Mouse (Mus musculus) heart, embryonic 13.5 days (tissue): Measurements from ENCODE around the gene Ppp1r3a. TPM values are rescaled to one million over a fixed set of nuclear protein-coding genes. Genes with fewer than 3 reads are reported as not detected.

Source experiments
- ATAC-seq: fragments of 200-750 bp; cut with Nextera tagmentation; 2 replicates; pipeline ENCODE4 v1.8.0; 2017; ENCODE audit warnings: moderate TSS enrichment; ENCODE audit not compliant: insufficient number of reproducible peaks, low FRiP score, low TSS enrichment; ENCODE audit errors: extremely low read depth
- H3K27ac ChIP-seq: fragments of 300-500 bp; sonication (generic); replicated peaks from 2 replicates; pipeline ENCODE4 v1.5.1; 2015; ENCODE audit warnings: moderate library complexity, mild to moderate bottlenecking, inconsistent platforms
- H3K27me3 ChIP-seq: fragments of 300-500 bp; sonication (generic); replicated peaks from 2 replicates; pipeline ENCODE4 v1.6.1; 2015; ENCODE audit warnings: mild to moderate bottlenecking, inconsistent platforms
- H3K36me3 ChIP-seq: fragments of 300-500 bp; sonication (generic); 2 replicates; pipeline ENCODE4 v1.6.1; 2015; ENCODE audit warnings: mild to moderate bottlenecking, inconsistent platforms
- H3K4me1 ChIP-seq: fragments of 300-500 bp; sonication (generic); 2 replicates; pipeline ENCODE4 v1.6.1; 2015; ENCODE audit warnings: inconsistent platforms
- H3K4me2 ChIP-seq: fragments of 300-500 bp; sonication (generic); 2 replicates; pipeline ENCODE4 v1.6.1; 2015; ENCODE audit warnings: inconsistent platforms, mild to moderate bottlenecking, moderate library complexity
- H3K4me3 ChIP-seq: fragments of 300-500 bp; sonication (generic); 2 replicates; pipeline ENCODE4 v1.5.1; 2015; ENCODE audit warnings: moderate library complexity, mild to moderate bottlenecking, inconsistent platforms
- H3K9ac ChIP-seq: fragments of 300-500 bp; sonication (generic); 2 replicates; pipeline ENCODE4 v1.6.1; 2015; ENCODE audit warnings: inconsistent platforms, mild to moderate bottlenecking, moderate library complexity
- H3K9me3 ChIP-seq: fragments of 300-500 bp; sonication (generic); 2 replicates; pipeline ENCODE4 v1.6.1; 2016; ENCODE audit warnings: inconsistent platforms
- WGBS: fragments of 180-500 bp; shearing (Covaris S2); methylation state at CpG from one replicate; pipeline ENCODE4 v1.1.7; 2015; ENCODE audit warnings: mixed read lengths; 5-methylcytosine and 5-hydroxymethylcytosine counted together
- polyA plus RNA-seq: library from polyadenylated mRNA; unstranded; fragments of >200 nt; fragmentation: Nextera tagmentation; extraction: Ambion mirVana; gene quantifications from 2 replicates; pipeline ENCODE4 v1.2.1, GENCODE M21; 2015

Gene Ppp1r3a
- polyA plus RNA-seq: 3.1 and 3.2 TPM in 2 replicates

DNA sequence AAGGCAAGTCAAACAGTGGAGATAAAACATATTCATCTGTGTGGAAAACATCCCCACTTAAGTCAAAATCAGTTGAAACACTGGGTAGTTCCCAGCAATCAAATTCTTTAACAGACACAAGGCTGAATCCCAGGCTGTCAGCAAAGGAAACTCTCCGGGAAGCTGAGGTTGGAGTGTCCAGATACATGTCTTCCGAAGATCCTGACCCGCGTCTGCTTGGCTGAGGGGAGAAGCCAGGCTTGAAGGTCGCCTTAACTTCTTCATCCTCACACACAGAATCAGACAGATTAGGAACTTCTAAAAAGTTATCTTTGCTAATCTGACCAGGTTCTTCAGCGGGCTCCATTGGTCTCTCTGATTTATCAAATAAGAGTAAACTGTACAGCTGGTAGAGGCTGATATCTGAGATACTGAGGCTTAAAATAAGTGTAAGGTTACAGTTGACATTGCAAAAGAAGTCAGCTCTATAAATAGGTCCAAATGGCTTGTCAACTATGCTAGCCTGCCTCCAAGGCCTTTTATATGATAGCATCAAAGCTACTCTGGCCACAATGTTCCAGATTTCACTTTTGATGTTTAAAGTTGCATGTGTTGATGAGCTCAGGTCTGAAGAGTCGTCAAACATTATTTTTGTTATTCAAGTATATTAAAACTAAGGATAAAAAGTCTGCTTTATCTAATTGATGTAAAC is at the start of gene Ppp1r3a:
TSS of gene Ppp1r3a (minus strand) at position 374 of the 691 bp plus-strand sequence.
- peaks cover 14% of the 10 kb centered on the region; the same call in 1 of the 2 replicates for H3K4me1 ChIP-seq
- peak within 1 kb of the TSS; percentile 60 for H3K4me2 ChIP-seq
- H3K27me3 ChIP-seq: no peaks in the 10 kb centered on the region
- no peaks in the 10 kb centered on the region for H3K9me3 ChIP-seq
- no peak for ATAC-seq
- H3K9ac ChIP-seq: peak within 1 kb of the TSS; percentile 75
- peak within 1 kb of the TSS; percentile 90 for H3K27ac ChIP-seq
- 34% methylated on average over 7 of the region's 7 CpGs for WGBS
- peak within 1 kb of the TSS; percentile 51 for H3K4me3 ChIP-seq
- no peaks in the 10 kb centered on the region for H3K36me3 ChIP-seq

DNA sequence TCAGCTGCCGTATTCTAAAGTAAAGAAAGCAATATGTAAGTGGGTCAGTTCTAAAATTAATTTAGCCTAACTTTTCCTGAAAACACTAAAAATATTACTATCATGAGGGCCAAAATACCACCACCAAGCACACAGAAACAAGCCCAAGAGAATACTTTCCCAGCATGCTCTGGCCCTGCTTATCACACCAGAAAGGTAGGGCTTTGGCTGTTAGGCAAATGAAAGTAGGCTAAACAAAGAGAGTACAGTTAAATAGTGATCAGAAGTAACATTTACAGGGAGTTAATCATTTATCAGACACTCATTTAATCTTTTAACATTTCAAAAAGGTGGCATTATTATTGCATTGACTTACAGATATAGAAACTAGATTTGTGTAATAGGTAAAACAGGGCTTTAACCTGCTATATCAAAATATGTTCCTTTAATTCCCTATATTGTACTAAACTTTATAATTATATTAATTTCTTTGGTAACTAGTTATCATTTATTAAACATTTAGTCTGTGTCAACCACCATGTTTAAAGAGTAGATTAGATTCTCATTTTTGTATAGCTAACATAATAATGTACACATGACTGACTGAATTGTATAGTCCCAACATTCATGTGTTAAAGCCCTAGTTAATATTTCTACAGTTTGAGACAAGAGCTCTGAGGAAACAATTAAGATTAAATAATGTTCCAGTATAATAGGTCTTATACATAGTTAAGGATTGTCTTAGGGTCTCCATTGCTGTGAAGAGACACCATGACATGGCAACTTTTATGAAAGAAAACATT is 32.3 kb upstream of the Ppp1r3a start:
- Histone ChIP-seq H3K9ac (no peak overlapping the region), H3K27me3 (no peaks in the 10 kb centered on the region), H3K4me1 (no peaks in the 10 kb centered on the region), H3K4me3 (no peak overlapping the region), H3K4me2 (no peak overlapping the region), H3K36me3 (no peaks in the 10 kb centered on the region), H3K9me3 (no peaks in the 10 kb centered on the region), H3K27ac (no peak overlapping the region)
- ATAC-seq: no peak
- whole genome bisulfite sequencing: 80% methylated on average over 1 of the region's 1 CpGs

DNA sequence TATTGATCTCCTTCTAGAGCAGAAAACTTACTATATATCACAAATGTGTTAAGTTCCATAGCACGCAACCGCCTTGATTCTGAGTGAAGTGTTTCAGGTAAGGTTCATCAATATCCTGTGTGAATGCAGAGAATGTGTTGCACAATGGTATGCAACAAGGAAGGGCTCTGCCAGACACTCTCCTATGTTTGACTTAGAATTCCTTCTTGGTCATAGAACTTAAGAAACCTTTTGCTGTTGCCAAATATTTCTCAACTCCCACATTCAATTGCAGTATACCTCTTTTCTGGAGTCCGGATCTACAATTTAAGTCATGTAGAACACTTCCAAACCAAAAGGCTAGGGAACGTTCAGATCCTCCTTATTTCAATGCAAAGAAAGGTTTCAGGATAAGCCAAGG is 22.8 kb upstream of the Ppp1r3a start:
- Histone ChIP-seq H3K9me3 (no peaks in the 10 kb centered on the region), H3K27me3 (no peaks in the 10 kb centered on the region), H3K36me3 (no peaks in the 10 kb centered on the region), H3K4me1 (no peaks in the 10 kb centered on the region), H3K4me2 (no peak overlapping the region), H3K9ac (no peak overlapping the region), H3K27ac (no peak overlapping the region), H3K4me3 (no peak overlapping the region)
- no peak for ATAC-seq
- 85% methylated on average over 4 of the region's 4 CpGs for WGBS

DNA sequence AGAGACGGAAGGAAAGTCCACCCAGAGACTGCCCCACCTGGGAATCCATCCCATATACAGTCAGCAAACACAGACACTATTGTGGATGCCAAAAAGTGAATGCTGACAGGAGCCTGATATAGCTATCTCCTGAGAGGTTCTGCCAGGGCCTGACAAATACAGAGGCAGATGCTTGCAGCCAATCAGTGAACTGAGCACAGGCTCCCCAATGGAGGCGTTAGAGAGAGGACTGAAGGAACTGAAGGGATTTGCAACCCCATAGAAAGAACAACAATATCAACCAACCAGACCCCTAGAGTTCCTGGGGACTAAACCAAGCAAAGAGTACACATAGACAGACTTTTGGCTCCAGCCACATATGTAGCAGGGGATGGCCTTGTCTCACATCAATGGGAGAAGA is 16.6 kb upstream of the Ppp1r3a start:
- H3K36me3 ChIP-seq: no peaks in the 10 kb centered on the region
- no peaks in the 10 kb centered on the region for H3K9me3 ChIP-seq
- H3K27me3 ChIP-seq: no peaks in the 10 kb centered on the region
- H3K4me1 ChIP-seq: no peaks in the 10 kb centered on the region
- 47% methylated on average over 2 of the region's 2 CpGs for WGBS
- ATAC-seq: no peak
- no peak overlapping the region for H3K4me3 ChIP-seq
- H3K27ac ChIP-seq: no peak overlapping the region
- no peak overlapping the region for H3K9ac ChIP-seq
- no peak overlapping the region for H3K4me2 ChIP-seq

DNA sequence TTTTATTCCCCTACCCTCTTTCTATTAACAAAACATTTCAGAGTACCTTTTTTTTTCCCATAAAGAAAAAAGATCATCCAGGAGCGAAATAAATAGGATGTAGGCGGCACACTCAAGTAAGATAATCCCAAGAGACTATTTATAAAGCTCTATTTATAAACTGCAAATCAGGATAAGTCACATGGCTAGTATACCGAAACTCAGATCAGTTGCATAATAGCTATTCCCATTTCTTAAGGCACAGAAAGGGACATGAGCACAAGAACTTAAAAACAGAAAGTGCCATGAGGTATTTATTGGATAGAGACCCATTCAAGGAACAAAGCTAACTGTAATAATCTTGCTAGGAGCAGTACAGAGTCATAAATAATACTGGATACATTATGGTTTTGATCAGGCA is 2.4 kb upstream of the Ppp1r3a start:
- Histone ChIP-seq H3K27ac (no peak overlapping the region), H3K9ac (no peak overlapping the region), H3K4me2 (peak overlapping the region; percentile 10; the same call in 1 of the 2 replicates), H3K4me3 (no peak overlapping the region), H3K4me1 (peaks cover 14% of the 10 kb centered on the region; the same call in 1 of the 2 replicates), H3K9me3 (no peaks in the 10 kb centered on the region), H3K27me3 (no peaks in the 10 kb centered on the region), H3K36me3 (no peaks in the 10 kb centered on the region)
- WGBS: 37% methylated on average over 3 of the region's 3 CpGs
- ATAC-seq: no peak

DNA sequence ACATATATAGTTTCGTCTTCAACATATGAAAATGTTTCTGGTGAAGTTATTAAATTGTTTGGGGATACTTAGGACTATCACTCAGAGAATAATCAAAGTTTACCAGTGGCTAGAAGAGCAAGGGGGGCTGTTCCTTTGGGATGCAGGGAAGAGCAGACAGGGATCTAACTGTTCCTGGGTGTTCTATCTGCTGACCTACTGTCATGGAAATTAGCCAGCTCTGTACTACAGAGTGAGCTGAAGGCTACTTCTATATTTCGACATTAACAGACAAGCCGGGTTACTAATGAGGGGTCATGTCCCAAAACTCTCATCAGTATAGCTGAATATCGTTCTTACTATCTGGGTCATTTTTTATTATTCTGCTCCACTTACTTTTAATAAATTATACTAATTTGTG is 1.6 kb downstream of the Ppp1r3a start:
- 53% methylated on average over 4 of the region's 4 CpGs for WGBS
- Histone ChIP-seq H3K9me3 (no peaks in the 10 kb centered on the region), H3K4me3 (peak overlapping the region; percentile 51)

DNA sequence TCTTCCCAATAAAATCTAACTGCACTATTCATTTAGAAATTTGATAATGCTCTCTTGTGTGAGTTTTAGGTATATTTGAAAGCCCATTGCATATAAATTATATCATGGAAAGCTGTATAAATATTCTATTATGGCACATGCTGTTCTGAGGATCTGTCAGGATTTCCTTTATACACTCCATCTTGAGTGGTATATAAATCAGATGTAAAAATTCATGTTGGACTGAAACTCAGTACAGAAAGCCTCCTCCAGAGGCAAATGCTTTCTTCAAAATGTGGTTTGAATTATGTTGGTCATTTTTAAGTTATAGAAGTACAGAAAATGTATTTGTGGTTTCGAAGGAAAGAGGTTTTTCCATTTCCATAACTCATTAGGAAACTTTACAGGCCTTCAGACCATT is 2.9 kb downstream of the Ppp1r3a start:
- Histone ChIP-seq H3K4me1 (peaks cover 7% of the 10 kb centered on the region; the same call in 1 of the 2 replicates), H3K36me3 (no peaks in the 10 kb centered on the region), H3K27me3 (no peaks in the 10 kb centered on the region), H3K4me3 (peak overlapping the region; percentile 34), H3K9ac (peak overlapping the region; percentile 37; the same call in 1 of the 2 replicates), H3K27ac (no peak overlapping the region), H3K9me3 (no peaks in the 10 kb centered on the region), H3K4me2 (peak overlapping the region; percentile 60)
- no peak for ATAC-seq
- WGBS: 51% methylated on average over 1 of the region's 1 CpGs

More for the DNA sequence above, 1.6 kb downstream of the Ppp1r3a start:
- Histone ChIP-seq H3K36me3 (no peaks in the 10 kb centered on the region), H3K4me2 (peak overlapping the region; percentile 63), H3K27me3 (no peaks in the 10 kb centered on the region), H3K4me1 (peaks cover 14% of the 10 kb centered on the region; the same call in 1 of the 2 replicates), H3K9ac (peak overlapping the region; percentile 64), H3K27ac (no peak overlapping the region)
- no peak for ATAC-seq

DNA sequence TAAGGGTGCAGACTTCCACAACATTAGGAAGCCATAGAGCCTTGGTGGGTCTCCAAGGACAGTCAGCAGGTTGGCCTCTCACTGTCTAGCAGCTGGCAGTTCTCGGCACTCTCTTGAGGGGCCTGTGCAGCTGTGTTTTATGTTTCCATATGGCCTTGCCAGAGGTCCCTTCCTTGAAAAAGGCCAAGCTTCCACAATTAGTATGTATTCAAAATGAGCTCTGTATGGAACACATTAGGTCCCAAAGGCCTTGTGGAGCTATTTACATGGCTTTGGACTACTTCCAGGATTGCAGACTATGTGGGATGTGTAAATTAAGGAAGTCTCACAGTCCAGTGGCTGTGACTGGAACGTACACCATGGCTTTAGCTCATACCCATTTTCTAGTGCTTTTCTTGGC is 8.1 kb downstream of the Ppp1r3a start:
- Histone ChIP-seq H3K9ac (no peak overlapping the region), H3K4me2 (no peak overlapping the region), H3K36me3 (no peaks in the 10 kb centered on the region), H3K27ac (no peak overlapping the region), H3K27me3 (no peaks in the 10 kb centered on the region), H3K4me3 (no peak overlapping the region), H3K4me1 (0 out of 2 replicates have a peak, but pooled peaks cover 4% of the 10 kb centered on the region), H3K9me3 (no peaks in the 10 kb centered on the region)
- no peak for ATAC-seq
- 68% methylated on average over 2 of the region's 2 CpGs for WGBS

DNA sequence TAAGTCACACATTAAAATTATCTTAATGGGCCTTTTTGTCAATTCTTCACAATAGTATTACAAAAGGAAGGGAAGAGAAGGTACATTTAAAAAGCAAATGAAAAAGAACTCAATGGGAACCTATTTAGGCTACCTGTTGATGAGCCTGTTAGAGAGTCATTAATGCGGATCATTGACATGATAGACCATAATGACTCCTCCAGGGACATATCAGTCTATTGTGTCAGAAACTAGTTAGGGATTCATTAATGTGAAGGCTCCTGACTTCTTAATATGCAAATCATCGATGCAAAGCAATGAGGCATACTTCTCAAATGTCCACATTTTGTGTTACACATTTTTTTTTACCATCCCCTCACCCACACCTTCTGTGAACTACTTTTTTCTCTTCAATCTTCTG is 19.1 kb downstream of the Ppp1r3a start:
- Histone ChIP-seq H3K36me3 (no peaks in the 10 kb centered on the region), H3K4me3 (no peak overlapping the region), H3K27me3 (no peaks in the 10 kb centered on the region), H3K27ac (no peak overlapping the region), H3K4me2 (no peak overlapping the region), H3K9ac (no peak overlapping the region), H3K9me3 (no peaks in the 10 kb centered on the region), H3K4me1 (no peaks in the 10 kb centered on the region)
- no peak for ATAC-seq
- WGBS: 79% methylated on average over 2 of the region's 2 CpGs

DNA sequence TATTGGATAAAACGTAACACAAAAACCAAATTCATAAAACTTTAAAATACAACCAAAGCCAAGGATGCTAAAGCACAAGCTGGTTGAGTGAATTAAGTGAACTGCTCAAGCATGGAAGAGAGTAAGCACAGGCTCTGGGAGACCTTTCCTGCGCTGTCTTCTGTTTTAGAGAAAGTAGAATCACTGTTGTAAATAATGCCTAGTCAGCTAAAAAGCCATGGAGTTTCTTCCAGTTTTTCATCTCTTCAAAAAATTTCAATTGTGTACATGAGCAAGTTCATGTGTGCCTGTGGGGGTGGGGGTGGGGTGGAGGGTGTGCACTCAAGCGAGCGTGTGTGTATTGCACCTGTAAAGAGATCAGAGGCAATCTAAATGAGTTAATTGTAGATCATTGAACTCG is 24.1 kb downstream of the Ppp1r3a start:
- Histone ChIP-seq H3K9ac (no peak overlapping the region), H3K36me3 (no peaks in the 10 kb centered on the region), H3K4me2 (no peak overlapping the region), H3K9me3 (no peaks in the 10 kb centered on the region), H3K4me3 (no peak overlapping the region), H3K27me3 (no peaks in the 10 kb centered on the region), H3K27ac (no peak overlapping the region), H3K4me1 (no peaks in the 10 kb centered on the region)
- no peak for ATAC-seq
- 70% methylated on average over 5 of the region's 5 CpGs for whole genome bisulfite sequencing

DNA sequence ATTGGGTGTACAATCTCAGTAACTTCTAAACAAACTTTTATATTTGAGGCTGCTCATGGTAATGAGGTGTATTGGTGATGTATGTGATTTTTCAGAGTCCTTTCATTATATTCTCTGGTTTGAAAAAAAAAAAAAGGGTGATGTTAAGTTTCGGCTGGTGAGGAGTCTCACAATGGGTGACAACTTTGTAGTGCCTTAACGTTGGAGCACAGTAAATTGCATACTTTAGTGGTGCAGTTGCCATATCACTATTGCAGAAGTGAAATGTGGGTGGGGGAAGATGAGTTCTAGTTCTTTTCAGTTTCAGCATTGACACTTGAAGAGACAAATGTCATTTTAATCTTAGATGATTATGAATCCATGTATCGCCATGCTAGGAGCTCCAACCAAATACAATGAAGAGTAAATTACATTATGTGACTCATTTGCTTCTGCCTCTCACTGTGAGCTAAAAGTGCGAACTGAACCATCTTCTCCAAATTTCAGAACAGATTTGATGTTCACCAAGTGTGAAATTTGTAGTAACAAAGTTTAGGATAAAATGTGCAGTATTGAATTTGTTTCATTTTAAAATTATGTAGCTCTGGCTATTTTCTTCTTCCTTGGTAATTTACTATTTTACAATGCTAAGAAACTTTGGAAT is 34.2 kb downstream of the Ppp1r3a start:
- no peak for ATAC-seq
- WGBS: 73% methylated on average over 4 of the region's 4 CpGs
- Histone ChIP-seq H3K4me1 (no peaks in the 10 kb centered on the region), H3K27me3 (no peaks in the 10 kb centered on the region), H3K27ac (no peak overlapping the region), H3K9ac (no peak overlapping the region), H3K9me3 (no peaks in the 10 kb centered on the region), H3K4me3 (no peak overlapping the region), H3K36me3 (peaks cover 10% of the 10 kb centered on the region; the same call in 1 of the 2 replicates), H3K4me2 (no peak overlapping the region)
